Mouse (Mus musculus): Measurements from ENCODE around the gene Chd6. TPM values are rescaled to one million over a fixed set of nuclear protein-coding genes. Genes with fewer than 3 reads are reported as not detected.

The Chd6 gene
- polyA plus RNA-seq, 1 experiment from 2014 or later: 13.2 TPM

GRCm38 (mm10) chr2:160906101-160906500 is 202.8 kb downstream of the Chd6 start:
- no peak overlapping the region for H3K9ac ChIP-seq (ENCODE audit: low read length)
- H3K27ac ChIP-seq (replicated peaks): no peak overlapping the region
- H3K27me3 ChIP-seq (ENCODE audit: control insufficient read depth, insufficient read depth, low read length): no peaks in the 10 kb centered on the region
- no peak overlapping the region for H3K4me2 ChIP-seq (replicated peaks; ENCODE audit: low read depth)
- no peaks in the 10 kb centered on the region for H3K9me3 ChIP-seq (ENCODE audit: control insufficient read depth, low read length)
- H3K4me1 ChIP-seq (replicated peaks; ENCODE audit: control insufficient read depth, insufficient read depth): no peaks in the 10 kb centered on the region
- DNase-seq (ENCODE audit: low spot score): no peak
- H3K36me3 ChIP-seq (ENCODE audit: control insufficient read depth, insufficient read depth, low read length): peaks cover 3% of the 10 kb centered on the region; the same call in 1 of the 2 replicates
- no peak overlapping the region for H3K4me3 ChIP-seq (ENCODE audit: low read depth, low read length)
- no peak for ATAC-seq (ENCODE audit: low FRiP score, low TSS enrichment)
- WGBS: 73% methylated on average over 5 of the region's 5 CpGs
- TF ChIP-seq CTCF (IDR thresholded peaks at IDR 0.05; ENCODE audit: low read depth) (no peak), EP300 (optimal IDR thresholded peaks at IDR 0.05) (no peak)

GRCm38 (mm10) chr2:160905301-160905700 is 203.6 kb downstream of the Chd6 start:
- no peak overlapping the region for H3K4me3 ChIP-seq (ENCODE audit: low read depth, low read length)
- 97% methylated on average over 12 of the region's 12 CpGs for WGBS

GRCm38 (mm10) chr2:160901656-160902412 is 207.0 kb downstream of the Chd6 start:
- Histone ChIP-seq H3K27me3 (ENCODE audit: control insufficient read depth, insufficient read depth, low read length) (no peaks in the 10 kb centered on the region), H3K4me2 (replicated peaks; ENCODE audit: low read depth) (no peak overlapping the region), H3K9me3 (ENCODE audit: control insufficient read depth, low read length) (no peaks in the 10 kb centered on the region), H3K4me1 (replicated peaks; ENCODE audit: control insufficient read depth, insufficient read depth) (no peaks in the 10 kb centered on the region), H3K9ac (ENCODE audit: low read length) (no peak overlapping the region), H3K27ac (replicated peaks) (no peak overlapping the region), H3K36me3 (ENCODE audit: control insufficient read depth, insufficient read depth, low read length) (no peaks in the 10 kb centered on the region), H3K4me3 (ENCODE audit: low read depth, low read length) (no peak overlapping the region)
- DNase-seq (ENCODE audit: low spot score) (no peak), ATAC-seq (ENCODE audit: low FRiP score, low TSS enrichment) (no peak)
- WGBS: 63% methylated on average over 7 of the region's 7 CpGs
- TF ChIP-seq EP300 (optimal IDR thresholded peaks at IDR 0.05) (no peak), CTCF (IDR thresholded peaks at IDR 0.05; ENCODE audit: low read depth) (no peak)

More at GRCm38 (mm10) chr2:160905301-160905700, 203.6 kb downstream of the Chd6 start:
- Histone ChIP-seq H3K4me2 (replicated peaks; ENCODE audit: low read depth) (no peak overlapping the region), H3K4me1 (replicated peaks; ENCODE audit: control insufficient read depth, insufficient read depth) (no peaks in the 10 kb centered on the region), H3K36me3 (ENCODE audit: control insufficient read depth, insufficient read depth, low read length) (peaks cover 3% of the 10 kb centered on the region; the same call in 1 of the 2 replicates), H3K9ac (ENCODE audit: low read length) (no peak overlapping the region), H3K9me3 (ENCODE audit: control insufficient read depth, low read length) (no peaks in the 10 kb centered on the region), H3K27ac (replicated peaks) (no peak overlapping the region), H3K27me3 (ENCODE audit: control insufficient read depth, insufficient read depth, low read length) (no peaks in the 10 kb centered on the region)
- DNase-seq (ENCODE audit: low spot score) (no peak), ATAC-seq (ENCODE audit: low FRiP score, low TSS enrichment) (no peak)
- no peak for TF ChIP-seq CTCF (IDR thresholded peaks at IDR 0.05; ENCODE audit: low read depth)
- no peak for TF ChIP-seq EP300 (optimal IDR thresholded peaks at IDR 0.05)

Other genes starting within 250 kb of the Chd6 start
- 4.0 and 4.5 TPM in 2 replicates for gene Zhx3, start 236.1 kb downstream of the Chd6 start, polyA plus RNA-seq (2015; fragmentation: Nextera tagmentation; extraction: Ambion mirVana)
- 19.4 and 22.0 TPM in 2 replicates for gene Lpin3, start 228.4 kb downstream of the Chd6 start, polyA plus RNA-seq (2015; fragmentation: Nextera tagmentation; extraction: Ambion mirVana)
- gene Emilin3, start 196.7 kb downstream of the Chd6 start, polyA plus RNA-seq (2015; fragmentation: Nextera tagmentation; extraction: Ambion mirVana): 7.2 and 8.5 TPM in 2 replicates